Mouse (Mus musculus) liver (tissue): ENCODE results near the gene Snip1.

Source experiments
- DNase-seq: peaks from one replicate; pipeline ENCODE4 v3.0.0-alpha.2; 2020; ENCODE audit warnings: mixed read lengths

Gene Snip1

DNA sequence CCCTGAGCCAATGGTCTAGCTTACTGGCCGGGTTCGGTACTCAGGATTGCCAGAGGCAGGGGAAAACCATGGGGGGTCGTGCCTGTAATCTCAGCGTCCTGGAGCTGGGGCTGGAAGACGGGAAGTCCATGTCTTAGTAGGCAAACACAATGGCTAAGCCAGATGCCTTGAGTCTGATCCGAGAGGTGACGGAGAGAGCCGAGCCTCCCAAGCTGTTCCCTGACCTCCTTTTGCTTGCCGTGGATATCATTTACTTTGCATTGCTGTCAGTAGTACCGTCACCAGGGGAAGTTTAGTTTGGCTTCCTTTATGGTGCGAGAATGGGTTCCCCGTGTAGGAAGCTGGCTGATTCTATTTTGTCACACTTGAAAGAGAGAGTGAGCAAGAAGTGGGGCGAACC lies 34.9 kb downstream of the Snip1 start:
- no peak for DNase-seq

- DNase-seq: no peak
Observed at GRCm38 (mm10) chr4:125105354-125105753, 38.9 kb downstream of the Snip1 start.

- DNase-seq: peak; percentile 77
Observed at GRCm38 (mm10) chr4:125114638-125115037, 48.2 kb downstream of the Snip1 start.

DNA sequence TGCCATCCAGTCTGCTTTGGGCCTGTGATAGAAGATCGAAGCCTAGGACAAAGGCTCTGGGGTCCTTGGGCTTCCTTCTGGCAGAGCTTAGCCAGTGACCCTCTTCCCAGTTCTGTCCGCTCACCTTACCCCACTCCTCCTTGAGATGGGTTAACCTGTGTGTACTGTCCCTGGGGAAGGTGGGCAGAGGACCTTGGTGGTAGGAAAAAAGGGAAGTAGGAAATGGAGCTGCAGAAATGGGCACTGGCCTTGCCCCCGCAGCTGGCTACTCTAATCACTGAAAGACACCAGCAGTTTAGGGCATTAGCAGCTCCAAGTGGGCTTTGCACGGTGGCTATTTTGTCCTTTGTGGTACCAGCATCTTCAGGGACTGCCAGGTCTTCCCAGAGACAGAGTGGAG lies 48.6 kb downstream of the Snip1 start:
- DNase-seq: no peak

- no peak for DNase-seq
Observed at GRCm38 (mm10) chr4:125115710-125116089, 49.2 kb downstream of the Snip1 start.

DNA sequence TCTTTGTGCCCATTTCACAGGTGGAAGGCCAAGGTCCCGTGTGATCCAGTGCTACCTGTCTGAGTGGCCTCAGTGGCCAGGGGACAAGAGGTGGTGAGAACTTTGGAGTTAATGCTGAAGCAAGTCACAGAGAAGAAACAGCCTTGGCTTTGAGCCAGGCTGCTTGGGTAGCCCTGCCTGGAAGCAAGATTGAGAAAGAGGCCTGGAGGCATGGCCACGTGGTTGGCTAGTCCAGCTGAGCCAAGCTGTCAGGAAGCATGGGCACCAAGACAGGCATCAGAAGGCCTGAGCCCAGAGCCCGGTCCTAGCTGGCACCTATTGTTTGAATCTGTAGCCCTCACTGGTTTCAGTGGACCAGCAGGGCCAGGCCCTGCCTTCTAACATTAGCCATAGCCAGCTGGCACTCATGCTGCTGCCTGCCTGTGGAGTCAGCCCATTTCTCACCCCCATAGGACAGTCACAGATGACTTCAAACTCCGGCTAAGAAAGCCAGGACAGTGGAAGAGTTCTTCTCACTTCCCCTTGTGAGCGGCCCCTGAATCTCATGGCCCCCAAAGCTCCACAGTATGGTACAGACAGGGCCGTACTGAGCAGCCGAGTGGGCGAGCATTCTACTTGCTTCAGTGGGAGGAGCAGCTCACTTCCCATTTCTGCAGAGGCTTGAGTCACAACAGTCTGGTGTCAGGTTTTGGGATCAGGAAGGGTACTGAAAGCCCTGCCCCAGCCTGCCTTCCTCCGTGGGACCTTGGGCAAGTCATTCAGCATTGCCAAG lies 49.8 kb downstream of the Snip1 start:
- DNase-seq: peak; percentile 21

- DNase-seq: no peak
Observed at GRCm38 (mm10) chr4:125116929-125117328, 50.5 kb downstream of the Snip1 start.

- no peak for DNase-seq
Observed at GRCm38 (mm10) chr4:125117902-125118320, 51.4 kb downstream of the Snip1 start.

DNA sequence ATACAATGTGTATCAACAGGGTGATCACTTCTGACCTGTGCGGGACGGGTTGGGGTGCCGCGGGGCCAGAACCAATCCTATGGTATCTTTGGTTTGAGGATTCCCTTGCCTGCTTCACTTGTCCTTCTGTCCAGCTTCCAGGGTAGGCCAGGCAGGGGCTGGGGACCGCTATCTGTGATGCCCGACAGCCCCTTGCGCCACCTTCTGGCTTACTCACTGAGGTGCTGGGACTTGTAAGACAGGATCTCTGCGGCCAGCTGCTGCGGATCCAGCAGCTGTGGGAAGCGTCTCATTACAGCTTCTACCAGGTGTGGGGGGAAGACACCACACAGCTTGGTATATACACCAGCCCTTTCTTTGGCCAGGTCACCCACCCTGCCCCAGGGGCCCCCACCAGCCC lies 52.6 kb downstream of the Snip1 start:
- no peak for DNase-seq

DNA sequence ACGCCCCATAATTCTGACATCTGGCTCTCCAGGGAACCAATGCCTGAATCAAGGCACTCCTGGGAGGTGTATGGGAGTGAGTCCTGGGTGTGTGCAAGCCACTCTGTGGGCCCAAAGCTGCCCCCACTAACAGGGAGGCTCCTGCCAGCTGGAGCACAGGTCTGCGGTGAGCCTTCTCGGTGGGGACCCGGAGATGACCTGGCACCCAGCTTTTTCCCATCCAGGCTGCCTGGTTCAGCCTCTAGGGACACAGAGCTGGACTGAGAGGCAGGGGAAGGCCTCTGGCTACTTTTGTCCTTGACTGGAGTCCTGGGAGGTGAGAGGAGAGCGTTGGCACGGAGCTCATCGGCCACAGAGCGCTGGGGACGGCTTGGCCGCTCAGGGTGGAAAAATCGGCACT lies 53.2 kb downstream of the Snip1 start:
- no peak for DNase-seq

GRCm38 (mm10) chr4:125122431-125123278 lies 56.2 kb downstream of the Snip1 start:
- peak; percentile 53 for DNase-seq

- no peak for DNase-seq
Observed at GRCm38 (mm10) chr4:125123279-125123671, 56.8 kb downstream of the Snip1 start.
